Comparison of ENCODE assay signal across 9 mouse cellular contexts in the genomic region with DNA sequence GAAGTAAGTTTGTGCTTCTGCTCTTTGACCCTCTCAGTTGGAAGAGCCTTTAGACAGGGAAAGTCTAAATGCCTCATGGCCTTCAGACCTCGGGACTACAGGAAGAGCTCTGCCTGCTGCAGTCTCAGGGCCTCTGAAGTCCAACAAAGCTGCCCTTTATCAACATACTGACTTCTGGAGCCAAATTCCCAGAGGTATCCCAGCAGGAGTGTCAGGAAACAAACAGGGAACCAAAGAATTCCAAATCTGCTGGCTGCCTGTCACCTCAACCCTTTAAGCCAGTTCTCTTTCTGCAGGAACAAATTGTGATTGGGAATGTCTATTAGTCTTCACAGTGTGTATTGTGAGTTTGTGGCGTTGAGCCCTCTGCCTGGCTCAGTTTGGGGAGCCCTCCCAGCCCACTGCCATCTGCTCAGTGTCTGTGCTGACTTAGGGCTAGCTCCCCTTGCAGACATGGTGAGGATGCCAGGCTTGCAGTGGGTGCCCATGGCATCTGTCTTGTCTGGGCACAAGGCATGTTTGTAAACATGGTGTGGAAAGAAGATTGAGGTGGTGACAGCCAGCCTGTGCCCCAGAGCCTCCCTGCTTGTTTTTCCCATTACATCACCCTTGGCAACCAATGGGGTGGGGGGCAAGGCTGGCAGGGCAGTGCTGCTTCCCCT.
DNase-seq lines count a peak whose midpoint lies in the region; ATAC-seq and TF ChIP-seq lines count a peak whose summit lies in the region.
"Had no signal": no experiment of that assay in that cellular context is flagged by ENCODE, and none has a peak within 500 bp of the region (broad histone marks: within the 10 kb centered on the region; RNA-seq: fewer than 3 reads in every experiment).

No protein-coding gene starts in this region.

- H3K27ac ChIP-seq in testis, adult 2 months (ENCODE audit: control insufficient read depth, insufficient read depth, low read depth, low read length): peak overlapping the region; percentile 62
- H3K27ac ChIP-seq in layer of hippocampus, adult 2 months: no peak overlapping the region; the same call in 1 of the 2 replicates
- H3K27ac ChIP-seq in midbrain, embryonic 14.5 days (replicated peaks; ENCODE audit: low read depth, low read length): no peak overlapping the region
- no peak overlapping the region for H3K27ac ChIP-seq in intestine, embryonic 15.5 days
- H3K27ac ChIP-seq: limb, embryonic 13.5 days had no signal

- no peak overlapping the region for H3K9ac ChIP-seq in midbrain, embryonic 14.5 days (replicated peaks; ENCODE audit: low read length)
- no peak overlapping the region for H3K9ac ChIP-seq in intestine, embryonic 15.5 days
- H3K9ac ChIP-seq: limb, embryonic 13.5 days had no signal

- H3K4me1 ChIP-seq in testis, adult 2 months (ENCODE audit: control insufficient read depth, insufficient read depth, low read length): peaks cover 3% of the 10 kb centered on the region
- H3K4me1 ChIP-seq in midbrain, embryonic 14.5 days (ENCODE audit: control insufficient read depth, insufficient read depth, low read length): no peaks in the 10 kb centered on the region
- no peaks in the 10 kb centered on the region for H3K4me1 ChIP-seq in intestine, embryonic 15.5 days (replicated peaks)

- H3K36me3 ChIP-seq in testis, adult 2 months (ENCODE audit: control insufficient read depth, insufficient read depth, low read length): no peaks in the 10 kb centered on the region
- H3K36me3 ChIP-seq in midbrain, embryonic 14.5 days (ENCODE audit: control insufficient read depth, insufficient read depth, low read length): no peaks in the 10 kb centered on the region
- H3K36me3 ChIP-seq in intestine, embryonic 15.5 days: no peaks in the 10 kb centered on the region
- H3K36me3 ChIP-seq: limb, embryonic 13.5 days had no signal

- no peak for TF ChIP-seq CTCF in testis, adult 2 months (IDR thresholded peaks at IDR 0.05; ENCODE audit: control insufficient read depth, insufficient read depth, insufficient replicate concordance, low read depth, low read length)
- no peak for TF ChIP-seq CTCF in layer of hippocampus, adult 2 months (conservative IDR thresholded peaks at IDR 0.05)

- no peak for TF ChIP-seq POLR2A in testis, adult 2 months (IDR thresholded peaks at IDR 0.05; ENCODE audit: control insufficient read depth, low read depth, low read length)

- 26% methylated on average over 2 of the region's 2 CpGs for WGBS in midbrain, embryonic 14.5 days
- WGBS in intestine, embryonic 15.5 days: 24% methylated on average over 2 of the region's 2 CpGs

- H3K4me3 ChIP-seq in testis, adult 2 months (ENCODE audit: control insufficient read depth, low read depth, low read length): no peak overlapping the region
- H3K4me3 ChIP-seq in layer of hippocampus, adult 2 months: no peak overlapping the region
- H3K4me3 ChIP-seq in midbrain, embryonic 14.5 days (replicated peaks; ENCODE audit: low read depth, low read length): no peak overlapping the region
- H3K4me3 ChIP-seq in intestine, embryonic 15.5 days (replicated peaks): no peak overlapping the region
- H3K4me3 ChIP-seq: limb, embryonic 13.5 days had no signal

- H3K4me2 ChIP-seq in midbrain, embryonic 14.5 days (ENCODE audit: low read length): no peak overlapping the region
- no peak overlapping the region for H3K4me2 ChIP-seq in intestine, embryonic 15.5 days (replicated peaks)
- H3K4me2 ChIP-seq: limb, embryonic 13.5 days had no signal

- no peaks in the 10 kb centered on the region for H3K27me3 ChIP-seq in testis, adult 2 months (ENCODE audit: control insufficient read depth, insufficient read depth, low read length)
- no peaks in the 10 kb centered on the region for H3K27me3 ChIP-seq in midbrain, embryonic 14.5 days (ENCODE audit: control insufficient read depth, insufficient read depth, low read length)
- no peaks in the 10 kb centered on the region for H3K27me3 ChIP-seq in intestine, embryonic 15.5 days (replicated peaks)
- H3K27me3 ChIP-seq: limb, embryonic 13.5 days had no signal

- ATAC-seq in midbrain, embryonic 14.5 days (ENCODE audit: low FRiP score, low TSS enrichment): peak; percentile 40; the same call in 1 of the 2 replicates
- no peak for ATAC-seq in intestine, embryonic 15.5 days

- 0 out of 2 replicates have a peak, but pooled peaks cover 2% of the 10 kb centered on the region for H3K9me3 ChIP-seq in midbrain, embryonic 14.5 days (ENCODE audit: control insufficient read depth, low read length)
- no peaks in the 10 kb centered on the region for H3K9me3 ChIP-seq in intestine, embryonic 15.5 days

- peak; percentile 16 for DNase-seq in adrenal gland, adult 8-10 months
- DNase-seq in adrenal gland, postnatal 4 days (ENCODE audit: low spot score in 2 of 2): no peak
- no peak for DNase-seq in testis, postnatal 14 days (ENCODE audit: low spot score)
- DNase-seq in layer of hippocampus, adult 2 months (ENCODE audit: low spot score in 2 of 2): peak; percentile 14 to 19
- DNase-seq in midbrain, embryonic 14.5 days: peak; percentile 40
- DNase-seq in urinary bladder, postnatal 10 days (ENCODE audit: low spot score): no peak

Comparison
In these comparisons a context has a peak if more than half of its experiments do, and no peak if none do; other contexts are left out.
1. DNase-seq: peak in adrenal gland, adult 8-10 months (single experiment), layer of hippocampus, adult 2 months (2 of 2) and midbrain, embryonic 14.5 days (single experiment); none in adrenal gland, postnatal 4 days (0 of 2), testis, postnatal 14 days (single experiment) and urinary bladder, postnatal 10 days (single experiment).